25 mouse cellular contexts compared by ENCODE assay signal in the genomic region with DNA sequence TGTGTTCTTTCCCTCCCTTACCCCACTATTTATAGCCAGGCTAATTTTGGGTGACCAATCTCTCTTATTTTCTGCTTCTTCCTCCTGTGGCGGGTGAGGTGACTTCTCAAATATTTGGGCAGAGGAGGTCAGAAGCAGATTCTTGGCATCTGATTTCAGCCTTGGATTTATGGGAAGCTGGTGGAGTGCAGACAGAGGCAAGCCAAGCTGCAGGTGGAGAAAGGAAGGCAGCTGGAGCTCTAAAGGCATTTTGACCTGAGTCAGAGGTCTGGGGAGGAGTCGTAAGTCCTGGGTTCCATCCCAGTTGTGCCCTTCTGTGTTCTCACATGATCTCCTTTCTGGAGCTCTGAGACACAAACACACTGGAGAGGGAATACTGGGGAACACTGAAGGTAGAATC. TPM values are rescaled to one million over a fixed set of nuclear protein-coding genes. Genes with fewer than 3 reads are reported as not detected.
DNase-seq lines count a peak whose midpoint lies in the region; ATAC-seq and TF ChIP-seq lines count a peak whose summit lies in the region.
"Had no signal": no experiment of that assay in that cellular context is flagged by ENCODE, and none has a peak within 500 bp of the region (broad histone marks: within the 10 kb centered on the region; RNA-seq: fewer than 3 reads in every experiment).

No protein-coding gene starts in this region.

- TF ChIP-seq CTCF in C2C12 (IDR thresholded peaks at IDR 0.05; ENCODE audit: control insufficient read depth, insufficient read depth, insufficient read length) (no peak), Patski (IDR thresholded peaks at IDR 0.05) (no peak)

- peak; percentile 65 to 70 for DNase-seq in heart, adult 18-20 months
- no peak for DNase-seq in heart, embryonic 10.5 days (ENCODE audit: low spot score)
- DNase-seq in Patski (ENCODE audit: low read depth, low spot score) = no peak
- peak; percentile 62 to 65 for DNase-seq in heart, postnatal 10 days
- no peak for DNase-seq in right cerebral cortex, postnatal 14 days
- no peak for DNase-seq in midbrain, embryonic 11.5 days (ENCODE audit: low spot score, missing footprints)
- DNase-seq: cerebellum, adult 8-10 months; kidney, postnatal 4 days; layer of hippocampus, adult 9-11 months; liver, embryonic 13.5 days; lung, embryonic 14.5 days; thymus, postnatal 36 days had no signal

- H3K4me3 ChIP-seq in heart, embryonic 10.5 days = no peak overlapping the region
- no peak overlapping the region for H3K4me3 ChIP-seq in C2C12 (ENCODE audit: insufficient read depth, poor library complexity, severe bottlenecking)
- H3K4me3 ChIP-seq in midbrain, embryonic 11.5 days (ENCODE audit: low read depth, low read length) = no peak overlapping the region
- H3K4me3 ChIP-seq: embryonic facial prominence, embryonic 12.5 days; forebrain, embryonic 15.5 days; intestine, embryonic 15.5 days; limb, embryonic 13.5 days; liver, embryonic 13.5 days; midbrain, embryonic 10.5 days; neural tube, embryonic 12.5 days had no signal

- peak; percentile 66 for ATAC-seq in Patski
- ATAC-seq in midbrain, embryonic 11.5 days (ENCODE audit: low FRiP score) = no peak
- ATAC-seq: forebrain, embryonic 15.5 days; intestine, embryonic 15.5 days had no signal

- no peak overlapping the region for H3K9ac ChIP-seq in midbrain, embryonic 11.5 days (ENCODE audit: low read length)
- H3K9ac ChIP-seq: embryonic facial prominence, embryonic 12.5 days; forebrain, embryonic 15.5 days; hindbrain, embryonic 14.5 days; intestine, embryonic 15.5 days; limb, embryonic 13.5 days; liver, embryonic 13.5 days; lung, embryonic 14.5 days; neural tube, embryonic 12.5 days had no signal

- CTCF ChIA-PET in Patski (lab: Charles Lee) = interaction anchor here (0.9 to 6.6 kb wide), 11 partner anchors 9 to 87 kb away, joined by 3 to 55 read pairs (median 4); partner anchors contain the start of gene Rdh5

- POLR2A ChIA-PET in Patski (lab: Charles Lee) = interaction anchor here (0.7 to 3.3 kb wide), 5 partner anchors 9 to 20 kb away, joined by 3 to 18 read pairs (median 5); partner anchors contain the start of genes Bloc1s1 and Rdh5

- H3K4me2 ChIP-seq in midbrain, embryonic 11.5 days = no peak overlapping the region
- H3K4me2 ChIP-seq: embryonic facial prominence, embryonic 12.5 days; forebrain, embryonic 15.5 days; hindbrain, embryonic 14.5 days; intestine, embryonic 15.5 days; limb, embryonic 13.5 days; liver, embryonic 13.5 days; lung, embryonic 14.5 days; neural tube, embryonic 12.5 days had no signal

- in situ Hi-C loops in Patski (cut with MboI; ENCODE audit: low pct_unique_long_range_greater_than_20kb) = no loop called here

- intact Hi-C loops in heart, postnatal 10 days (cut with DNase I) = no loop called here

- H3K36me3 ChIP-seq in heart, embryonic 10.5 days = no peaks in the 10 kb centered on the region
- no peaks in the 10 kb centered on the region for H3K36me3 ChIP-seq in C2C12 (ENCODE audit: control insufficient read depth, insufficient read depth)
- no peaks in the 10 kb centered on the region for H3K36me3 ChIP-seq in midbrain, embryonic 11.5 days (ENCODE audit: control insufficient read depth, insufficient read depth, low read length)
- H3K36me3 ChIP-seq: embryonic facial prominence, embryonic 12.5 days; forebrain, embryonic 15.5 days; G1E; intestine, embryonic 15.5 days; limb, embryonic 13.5 days; liver, embryonic 13.5 days; midbrain, embryonic 10.5 days; neural tube, embryonic 12.5 days had no signal

- H3ac ChIP-seq in C2C12 (ENCODE audit: control insufficient read depth, insufficient read length, low read depth) = no peak overlapping the region

- peaks cover 79% of the 10 kb centered on the region for H3K27me3 ChIP-seq in heart, embryonic 10.5 days (ENCODE audit: insufficient read depth, poor library complexity, severe bottlenecking)
- no peaks in the 10 kb centered on the region for H3K27me3 ChIP-seq in C2C12 (ENCODE audit: control insufficient read depth, insufficient read depth, insufficient read length)
- no peaks in the 10 kb centered on the region for H3K27me3 ChIP-seq in Patski
- peaks cover 36% of the 10 kb centered on the region for H3K27me3 ChIP-seq in midbrain, embryonic 11.5 days (ENCODE audit: control insufficient read depth, insufficient read depth, low read length)

- no peaks in the 10 kb centered on the region for H3K9me3 ChIP-seq in heart, embryonic 10.5 days
- no peaks in the 10 kb centered on the region for H3K9me3 ChIP-seq in midbrain, embryonic 11.5 days (ENCODE audit: control insufficient read depth, low read length)
- H3K9me3 ChIP-seq: embryonic facial prominence, embryonic 12.5 days; forebrain, embryonic 15.5 days; G1E; intestine, embryonic 15.5 days; limb, embryonic 13.5 days; liver, embryonic 13.5 days; midbrain, embryonic 10.5 days; neural tube, embryonic 12.5 days had no signal

- no peak overlapping the region for H3K27ac ChIP-seq in heart, embryonic 10.5 days
- no peak overlapping the region for H3K27ac ChIP-seq in midbrain, embryonic 11.5 days (ENCODE audit: low read depth, low read length)
- H3K27ac ChIP-seq: embryonic facial prominence, embryonic 12.5 days; forebrain, embryonic 15.5 days; hindbrain, embryonic 14.5 days; intestine, embryonic 15.5 days; limb, embryonic 13.5 days; liver, embryonic 13.5 days; macrophage; midbrain, embryonic 10.5 days; neural tube, embryonic 12.5 days had no signal

- H3K4me1 ChIP-seq in heart, embryonic 10.5 days = peaks cover 21% of the 10 kb centered on the region
- H3K4me1 ChIP-seq in midbrain, embryonic 11.5 days (ENCODE audit: control insufficient read depth, insufficient read depth, low read length) = peaks cover 7% of the 10 kb centered on the region

- H3K79me2 ChIP-seq in C2C12 (ENCODE audit: control insufficient read depth, insufficient read depth) = peaks cover 28% of the 10 kb centered on the region

- peaks cover 19% of the 10 kb centered on the region for H3K79me3 ChIP-seq in C2C12 (ENCODE audit: low read depth)

- 51% methylated on average over 2 of the region's 2 CpGs for WGBS in heart, embryonic 10.5 days
- WGBS in midbrain, embryonic 11.5 days = 73% methylated on average over 2 of the region's 2 CpGs

TF ChIP-seq in C2C12, 6 proteins besides CTCF, POLR2A, EP300 and RAD21:
- TF ChIP-seq MAX (IDR thresholded peaks at IDR 0.05) = peak; percentile 14
- TF ChIP-seq FOSL1 (IDR thresholded peaks at IDR 0.05; ENCODE audit: insufficient read depth, low read length, poor library complexity, severe bottlenecking) = no peak
- peak; percentile 78 for TF ChIP-seq MYOD1 (IDR thresholded peaks at IDR 0.05; ENCODE audit: control insufficient read depth, insufficient read length, low read depth)
- TF ChIP-seq MYOG (IDR thresholded peaks at IDR 0.05; ENCODE audit: control insufficient read depth, extremely low read depth, insufficient read length) = no peak

RNA-seq across cellular contexts. Expression of gene Itga7, which starts 2.2 kb away (rescaled TPM):
- total RNA-seq in heart, adult 18-20 months (2021) = 100 to 1,000 TPM; 144 to 148 TPM
- polyA plus RNA-seq in heart, embryonic 10.5 days (2016; fragmentation: Nextera tagmentation; extraction: Ambion mirVana) = 1.1 and 1.3 TPM in 2 replicates
- 100 TPM for polyA plus RNA-seq in C2C12 (2012; fragmentation: generic; extraction: Trizol)
- 20.3 TPM for polyA plus RNA-seq in Patski (2021)
- 100 to 1,000 TPM; 125 to 136 TPM for total RNA-seq in heart, postnatal 10 days (2021)
- 1.6 and 1.7 TPM in 2 replicates for polyA plus RNA-seq in midbrain, embryonic 11.5 days (2014; fragmentation: Nextera tagmentation; extraction: Ambion mirVana)
- polyA plus RNA-seq: macrophage had no signal

RNA-seq across cellular contexts. Expression of gene Bloc1s1, which starts 7.6 kb away (rescaled TPM):
- 100 to 1,000 TPM; 194 to 199 TPM for total RNA-seq in heart, adult 18-20 months (2021)
- 182 and 194 TPM in 2 replicates for polyA plus RNA-seq in heart, embryonic 10.5 days (2016; fragmentation: Nextera tagmentation; extraction: Ambion mirVana)
- polyA plus RNA-seq in C2C12 (2012; fragmentation: generic; extraction: Trizol) (204 TPM), Patski (2021) (203 TPM)
- total RNA-seq in heart, postnatal 10 days (2021) = 100 to 1,000 TPM; 188 to 198 TPM
- 242 and 271 TPM in 2 replicates for polyA plus RNA-seq in midbrain, embryonic 11.5 days (2014; fragmentation: Nextera tagmentation; extraction: Ambion mirVana)

RNA-seq across cellular contexts. Expression of gene Rdh5, which starts 8.8 kb away (rescaled TPM):
- 1 to 10 TPM; 4.3 to 4.7 TPM for total RNA-seq in heart, adult 18-20 months (2021)
- 8.8 and 9.9 TPM in 2 replicates for polyA plus RNA-seq in heart, embryonic 10.5 days (2016; fragmentation: Nextera tagmentation; extraction: Ambion mirVana)
- polyA plus RNA-seq in C2C12 (2012; fragmentation: generic; extraction: Trizol) (12.6 TPM), Patski (2021) (10.8 TPM)
- total RNA-seq in heart, postnatal 10 days (2021) = 1 to 10 TPM; 5.9 to 9.7 TPM
- polyA plus RNA-seq in midbrain, embryonic 11.5 days (2014; fragmentation: Nextera tagmentation; extraction: Ambion mirVana) = 11.3 TPM in 2 replicates

RNA-seq across cellular contexts. Expression of gene Mettl7b, which starts 29.3 kb away (rescaled TPM):
- total RNA-seq in heart, adult 18-20 months (2021) = not detected
- not detected in 2 replicates for polyA plus RNA-seq in heart, embryonic 10.5 days (2016; fragmentation: Nextera tagmentation; extraction: Ambion mirVana)
- polyA plus RNA-seq in C2C12 (2012; fragmentation: generic; extraction: Trizol) = not detected
- polyA plus RNA-seq in Patski (2021) = 6.1 TPM
- not detected for total RNA-seq in heart, postnatal 10 days (2021)
- polyA plus RNA-seq in midbrain, embryonic 11.5 days (2014; fragmentation: Nextera tagmentation; extraction: Ambion mirVana) = not detected in 2 replicates
- total RNA-seq: G1E; heart, postnatal 14 days; left cerebral cortex, postnatal 14 days; monocyte, adult 5-6 weeks had no signal
- polyA plus RNA-seq: forebrain, embryonic 15.5 days; G1E; hindbrain, embryonic 14.5 days; liver, embryonic 13.5 days; lung, embryonic 14.5 days; macrophage; midbrain, embryonic 10.5 days; neural tube, embryonic 12.5 days had no signal

RNA-seq across cellular contexts. Expression of gene Cd63, which starts 30.7 kb away (rescaled TPM):
- total RNA-seq in heart, adult 18-20 months (2021) = 100 to 1,000 TPM; 144 to 158 TPM
- polyA plus RNA-seq in heart, embryonic 10.5 days (2016; fragmentation: Nextera tagmentation; extraction: Ambion mirVana) = 313 and 322 TPM in 2 replicates
- polyA plus RNA-seq in C2C12 (2012; fragmentation: generic; extraction: Trizol) (2,043 TPM), Patski (2021) (2,035 TPM)
- total RNA-seq in heart, postnatal 10 days (2021) = 100 to 1,000 TPM; 203 to 239 TPM
- 168 and 177 TPM in 2 replicates for polyA plus RNA-seq in midbrain, embryonic 11.5 days (2014; fragmentation: Nextera tagmentation; extraction: Ambion mirVana)

Comparison
In these comparisons a context has a peak if more than half of its experiments do, and no peak if none do; other contexts are left out.
1. DNase-seq: peak in heart, adult 18-20 months (2 of 2) and heart, postnatal 10 days (2 of 2); none in heart, embryonic 10.5 days (single experiment), Patski (single experiment), right cerebral cortex, postnatal 14 days (single experiment) and midbrain, embryonic 11.5 days (single experiment).